Mouse (Mus musculus) Patski (cell line): Measurements from ENCODE around the gene Carnmt1. TPM values are rescaled to one million over a fixed set of nuclear protein-coding genes. Genes with fewer than 3 reads are reported as not detected.
A peak's percentile ranks its signal among the peaks of the same experiment; 100 is the strongest.

Experiments
- ATAC-seq: fragments of 100-300 bp; one replicate; pipeline ENCODE4 v1.8.0; 2021
- CTCF ChIA-PET: fragments of 350-600 bp; sonication (Branson Sonifier 250); formaldehyde crosslinking; loops from one replicate; lab custom pipeline; 2022; ENCODE audit warnings: inconsistent platforms; lab: Charles Lee
- POLR2A ChIA-PET: fragments of 350-600 bp; sonication (Branson Sonifier 250); formaldehyde crosslinking; loops from one replicate; lab custom pipeline; 2022; ENCODE audit warnings: antibody characterized with exemption, inconsistent platforms; lab: Charles Lee
- DNase-seq: peaks from one replicate; pipeline ENCODE4 v3.0.0-alpha.2; 2011; ENCODE audit warnings: low read depth, low spot score
- H3K27me3 ChIP-seq: fragments of 371-371 bp; one replicate; pipeline ENCODE4 v1.5.1; 2021
- CTCF ChIP-seq: fragments of 100-300 bp; IDR thresholded peaks from one replicate; pipeline ENCODE4 v1.5.1; 2021
- in situ Hi-C: fragments of 300-500 bp; cut with MboI; formaldehyde crosslinking; loops from 3 replicates; pipeline ENCODE4 v1.11.1; 2018; ENCODE audit warnings: low pct_unique_long_range_greater_than_20kb, mixed read lengths
- polyA plus RNA-seq: library from polyadenylated mRNA; unstranded; gene quantifications from one replicate; pipeline ENCODE4 v1.2.3, GENCODE M21; 2021

Gene Carnmt1
- polyA plus RNA-seq, 1 experiment from 2014 or later = 17.5 TPM

- ATAC-seq (no peak), DNase-seq (no peak)
- POLR2A ChIA-PET = no interaction called here
- in situ Hi-C loops = no loop called here
- no peak for TF ChIP-seq CTCF
- CTCF ChIA-PET = interaction anchor here (0.7 to 1.7 kb wide), 3 partner anchors 13 to 17 kb away, joined by 3 to 9 read pairs (median 3); no protein-coding TSS in a partner anchor
- H3K27me3 ChIP-seq = no peaks in the 10 kb centered on the region
These were observed 17.5 kb upstream of the Carnmt1 start for GRCm38 (mm10) chr19:18653058-18653457.

- ChIA-PET CTCF (interaction anchor here (0.6 to 1.8 kb wide), 4 partner anchors 8 to 17 kb away, joined by 3 to 9 read pairs (median 5); no protein-coding TSS in a partner anchor), POLR2A (no interaction called here)
- no peak for TF ChIP-seq CTCF
- ATAC-seq (no peak), DNase-seq (no peak)
- H3K27me3 ChIP-seq = no peaks in the 10 kb centered on the region
- in situ Hi-C loops = no loop called here
These were observed 16.2 kb upstream of the Carnmt1 start for GRCm38 (mm10) chr19:18654330-18654729.

GRCm38 (mm10) chr19:18654984-18655383 is 15.6 kb upstream of the Carnmt1 start:
- no peak for TF ChIP-seq CTCF
- ChIA-PET POLR2A (no interaction called here), CTCF (interaction anchor here (1.3 to 1.8 kb wide), 2 partner anchors 9 to 15 kb away, joined by 3 to 7 read pairs; no protein-coding TSS in a partner anchor)
- H3K27me3 ChIP-seq = no peaks in the 10 kb centered on the region
- in situ Hi-C loops = no loop called here
- no peak for DNase-seq
- ATAC-seq = no peak

GRCm38 (mm10) chr19:18655999-18656398 is 14.6 kb upstream of the Carnmt1 start:
- ATAC-seq = no peak
- no peaks in the 10 kb centered on the region for H3K27me3 ChIP-seq
- DNase-seq = no peak
- in situ Hi-C loops = no loop called here
- ChIA-PET CTCF (interaction anchor here (1.3 to 1.8 kb wide), 2 partner anchors 10 to 16 kb away, joined by 3 to 7 read pairs; no protein-coding TSS in a partner anchor), POLR2A (no interaction called here)
- no peak for TF ChIP-seq CTCF

GRCm38 (mm10) chr19:18658473-18658872 is 12.1 kb upstream of the Carnmt1 start:
- POLR2A ChIA-PET = interaction anchor here (1.1 kb wide), 1 partner anchor 74 kb away, joined by 3 read pairs; no protein-coding TSS in a partner anchor
- DNase-seq = no peak
- TF ChIP-seq CTCF = no peak
- ATAC-seq = no peak
- H3K27me3 ChIP-seq = no peaks in the 10 kb centered on the region
- CTCF ChIA-PET = interaction anchor here (1.1 kb wide), 1 partner anchor 13 kb away, joined by 3 read pairs; the partner anchor contains the start of gene Carnmt1
- in situ Hi-C loops = no loop called here

- DNase-seq (no peak), ATAC-seq (no peak)
- CTCF ChIA-PET = interaction anchor here (1.1 to 2.4 kb wide), 3 partner anchors 12 to 24 kb away, joined by 3 to 7 read pairs (median 3); partner anchors contain the start of gene Carnmt1
- POLR2A ChIA-PET = interaction anchor here (1.1 kb wide), 1 partner anchor 75 kb away, joined by 3 read pairs; no protein-coding TSS in a partner anchor
- H3K27me3 ChIP-seq = no peaks in the 10 kb centered on the region
- in situ Hi-C loops = no loop called here
- TF ChIP-seq CTCF = no peak
These were observed 11.2 kb upstream of the Carnmt1 start for GRCm38 (mm10) chr19:18659349-18659748.

- in situ Hi-C loops = no loop called here
These were observed 10.1 kb upstream of the Carnmt1 start for GRCm38 (mm10) chr19:18660466-18660865.

GRCm38 (mm10) chr19:18661683-18662082 is 8.9 kb upstream of the Carnmt1 start:
- peak; percentile 42 for ATAC-seq
- TF ChIP-seq CTCF = no peak
- in situ Hi-C loops = no loop called here
- POLR2A ChIA-PET = interaction anchor here (1.0 to 1.1 kb wide), 2 partner anchors 8 to 46 kb away, joined by 3 read pairs; no protein-coding TSS in a partner anchor
- H3K27me3 ChIP-seq = no peaks in the 10 kb centered on the region
- CTCF ChIA-PET = interaction anchor here (0.8 to 2.4 kb wide), 2 partner anchors 17 to 22 kb away, joined by 3 to 7 read pairs; no protein-coding TSS in a partner anchor
- no peak for DNase-seq

More at GRCm38 (mm10) chr19:18660466-18660865, 10.1 kb upstream of the Carnmt1 start:
- POLR2A ChIA-PET = no interaction called here
- no peak for TF ChIP-seq CTCF
- ATAC-seq (no peak), DNase-seq (no peak)
- H3K27me3 ChIP-seq = no peaks in the 10 kb centered on the region
- CTCF ChIA-PET = interaction anchor here (1.1 to 2.4 kb wide), 2 partner anchors 16 to 25 kb away, joined by 3 to 7 read pairs; no protein-coding TSS in a partner anchor

- no peaks in the 10 kb centered on the region for H3K27me3 ChIP-seq
- ChIA-PET CTCF (no interaction called here), POLR2A (no interaction called here)
- in situ Hi-C loops = no loop called here
- no peak for ATAC-seq
- DNase-seq = no peak
- peak; percentile 22 for TF ChIP-seq CTCF
These were observed 6.7 kb upstream of the Carnmt1 start for GRCm38 (mm10) chr19:18663904-18664303.

GRCm38 (mm10) chr19:18666966-18667365 is 3.6 kb upstream of the Carnmt1 start:
- DNase-seq (no peak), ATAC-seq (no peak)
- no peak for TF ChIP-seq CTCF
- no peaks in the 10 kb centered on the region for H3K27me3 ChIP-seq
- POLR2A ChIA-PET = no interaction called here
- CTCF ChIA-PET = interaction anchor here (1.1 kb wide), 1 partner anchor 28 kb away, joined by 3 read pairs; no protein-coding TSS in a partner anchor
- in situ Hi-C loops = no loop called here

GRCm38 (mm10) chr19:18669551-18669950 is 1.0 kb upstream of the Carnmt1 start:
- H3K27me3 ChIP-seq = no peaks in the 10 kb centered on the region
- ChIA-PET POLR2A (interaction anchor here (0.7 to 1.1 kb wide), 3 partner anchors 8 to 1743 kb away, joined by 3 to 4 read pairs (median 3); no protein-coding TSS in a partner anchor), CTCF (interaction anchor here (0.9 kb wide), 1 partner anchor 17 kb away, joined by 3 read pairs; no protein-coding TSS in a partner anchor)
- no peak for DNase-seq
- no peak for ATAC-seq
- no peak for TF ChIP-seq CTCF
- in situ Hi-C loops = no loop called here
